Mouse (Mus musculus) limb, embryonic 10.5 days (tissue): ENCODE results near the gene Abraxas1. TPM values are rescaled to one million over a fixed set of nuclear protein-coding genes. Genes with fewer than 3 reads are reported as not detected.

ENCODE experiments used
- DNase-seq: peaks from one replicate; pipeline ENCODE4 v3.0.0-alpha.2; 2017; ENCODE audit warnings: low spot score
- H3K27ac ChIP-seq: fragments of 300-500 bp; sonication (generic); 2 replicates; pipeline ENCODE4 v1.5.1; 2016; ENCODE audit warnings: mild to moderate bottlenecking
- H3K27me3 ChIP-seq: fragments of 300-500 bp; sonication (generic); 2 replicates; pipeline ENCODE4 v1.6.1; 2016; ENCODE audit warnings: low read depth, mild to moderate bottlenecking; ENCODE audit not compliant: poor library complexity, severe bottlenecking
- H3K36me3 ChIP-seq: fragments of 300-500 bp; sonication (generic); 2 replicates; pipeline ENCODE4 v1.6.1; 2016; ENCODE audit warnings: mild to moderate bottlenecking, moderate library complexity
- H3K4me1 ChIP-seq: fragments of 300-500 bp; sonication (generic); 2 replicates; pipeline ENCODE4 v1.6.1; 2016
- H3K4me3 ChIP-seq: fragments of 300-500 bp; sonication (generic); 2 replicates; pipeline ENCODE4 v1.5.1; 2016; ENCODE audit warnings: mild to moderate bottlenecking, moderate library complexity
- H3K9me3 ChIP-seq: fragments of 300-500 bp; sonication (generic); replicated peaks from 2 replicates; pipeline ENCODE4 v1.6.1; 2016; ENCODE audit warnings: mild to moderate bottlenecking
- WGBS: fragments of 180-500 bp; shearing (Covaris S2); methylation state at CpG from one replicate; pipeline ENCODE4 v1.1.7; 2016; 5-methylcytosine and 5-hydroxymethylcytosine counted together
- polyA plus RNA-seq: library from polyadenylated mRNA; unstranded; fragments of >200 nt; fragmentation: Nextera tagmentation; extraction: Ambion mirVana; gene quantifications from 2 replicates; pipeline ENCODE4 v1.2.1, GENCODE M21; 2016

Abraxas1 gene
- polyA plus RNA-seq, 1 experiment from 2014 or later, result 32.3 TPM

DNA sequence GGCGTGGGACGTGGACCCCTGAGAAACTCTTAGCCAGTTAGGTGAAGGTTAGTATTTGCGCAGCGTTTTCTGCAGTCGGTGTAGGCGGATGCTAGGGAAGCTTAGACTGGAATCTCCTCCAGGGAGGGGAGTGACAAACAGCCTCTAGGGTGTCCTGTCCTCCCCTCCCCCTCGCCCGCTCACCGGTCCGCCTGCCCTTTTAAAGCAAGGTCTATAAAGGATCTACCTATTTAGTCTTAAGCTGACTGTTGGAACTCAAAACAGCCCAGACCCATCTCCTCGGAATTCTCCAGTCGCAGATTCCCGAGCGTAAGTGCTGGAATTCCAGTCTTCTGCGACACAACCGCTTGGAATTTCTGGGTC lies 24.7 kb upstream of the Abraxas1 start, which contains the start of gene Gpat3:
Gene Gpat3, plus strand, starts transcription at position 229 of the 363 bp plus-strand sequence.
- Histone ChIP-seq H3K27ac (peak within 1 kb of the TSS; percentile 69; the same call in 1 of the 2 replicates), H3K4me1 (peaks cover 24% of the 10 kb centered on the region), H3K27me3 (peaks cover 60% of the 10 kb centered on the region), H3K9me3 (no peaks in the 10 kb centered on the region), H3K4me3 (peak within 1 kb of the TSS; percentile 73), H3K36me3 (no peaks in the 10 kb centered on the region)
- DNase-seq, result peak; percentile 68
- WGBS, result under 1% methylated on average over 16 of the region's 16 CpGs

DNA sequence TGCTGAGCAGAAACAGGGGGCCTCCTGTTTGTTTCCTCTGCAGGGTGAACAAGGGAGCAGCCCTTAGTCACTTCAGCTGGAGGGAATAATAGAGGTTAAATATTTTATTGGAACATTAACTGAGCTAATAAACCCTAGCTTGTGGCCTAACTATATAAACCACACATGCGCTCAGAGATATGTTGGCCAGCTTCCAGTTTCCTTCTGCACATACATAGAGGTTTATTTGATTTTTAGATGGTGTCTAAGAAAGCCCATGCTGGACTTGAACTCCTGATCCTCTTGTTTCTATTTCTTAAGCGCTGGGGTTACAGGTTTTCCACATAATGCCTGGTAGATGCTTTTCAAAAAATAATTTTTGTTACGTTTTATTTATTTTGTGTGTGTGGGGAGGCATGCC lies 23.7 kb upstream of the Abraxas1 start:
- H3K4me3 ChIP-seq, result no peak overlapping the region
- no peak for DNase-seq
- no peaks in the 10 kb centered on the region for H3K9me3 ChIP-seq
- H3K27ac ChIP-seq, result no peak overlapping the region
- H3K27me3 ChIP-seq, result peaks cover 60% of the 10 kb centered on the region
- peaks cover 24% of the 10 kb centered on the region for H3K4me1 ChIP-seq
- H3K36me3 ChIP-seq, result no peaks in the 10 kb centered on the region
- 72% methylated on average over 3 of the region's 3 CpGs for WGBS

DNA sequence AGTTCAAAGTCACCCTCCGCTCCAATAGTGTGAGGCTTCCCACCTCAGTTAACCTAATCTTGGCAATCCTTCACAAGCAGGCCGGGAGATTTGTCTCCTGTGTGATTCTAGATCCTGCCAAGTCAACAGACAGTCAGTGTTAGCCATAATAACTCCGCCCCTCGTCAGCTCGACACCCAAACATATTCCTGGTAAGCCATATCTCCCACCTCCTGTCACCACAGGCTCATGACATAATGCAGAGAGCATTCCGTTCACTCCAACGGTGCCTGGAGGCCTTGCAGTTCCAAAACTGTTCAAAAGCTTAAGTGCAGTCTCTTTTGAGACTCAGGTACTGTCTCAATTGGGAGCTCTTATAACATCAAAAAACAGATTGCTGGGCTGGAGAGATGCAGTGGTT lies 17.1 kb upstream of the Abraxas1 start:
- no peak overlapping the region for H3K4me3 ChIP-seq
- 85% methylated on average over 7 of the region's 7 CpGs for WGBS
- DNase-seq, result no peak

DNA sequence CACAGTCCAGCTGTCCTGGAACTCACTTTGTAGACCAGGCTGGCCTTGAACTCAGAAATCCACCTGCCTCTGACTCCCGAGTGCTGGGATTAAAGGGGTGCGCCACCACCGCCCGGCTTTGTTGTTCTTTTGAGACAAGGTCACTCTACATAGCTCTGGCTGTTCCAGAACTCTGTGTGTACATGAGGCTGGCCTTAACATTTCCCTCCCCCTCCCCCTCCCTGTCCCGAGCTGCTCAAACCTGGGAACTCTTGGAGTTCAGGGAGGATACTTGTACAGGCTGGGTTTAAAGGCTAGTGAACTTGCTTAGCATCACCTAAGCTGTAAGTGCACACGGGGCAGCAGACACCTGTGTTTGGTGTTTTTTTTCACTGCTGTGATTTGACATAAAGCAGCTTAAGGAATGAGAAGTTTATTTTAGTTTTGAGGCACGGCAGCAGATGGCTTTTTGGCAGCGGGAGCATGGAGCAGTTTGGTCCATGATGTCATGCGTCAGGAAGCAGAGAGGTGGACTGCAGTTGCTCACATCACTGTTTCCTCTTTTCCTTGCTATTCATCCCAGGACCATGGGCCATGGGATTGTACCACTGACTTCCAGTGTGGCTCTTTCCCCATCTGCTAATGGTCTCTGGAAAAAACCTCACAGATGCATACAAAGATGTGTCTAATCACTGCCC lies 15.2 kb upstream of the Abraxas1 start:
- no peak for DNase-seq
- H3K4me1 ChIP-seq, result no peaks in the 10 kb centered on the region
- H3K27ac ChIP-seq, result no peak overlapping the region
- no peak overlapping the region for H3K4me3 ChIP-seq
- 80% methylated on average over 9 of the region's 9 CpGs for WGBS
- H3K36me3 ChIP-seq, result no peaks in the 10 kb centered on the region
- H3K27me3 ChIP-seq, result no peaks in the 10 kb centered on the region
- H3K9me3 ChIP-seq, result no peaks in the 10 kb centered on the region

More for the DNA sequence above, 17.1 kb upstream of the Abraxas1 start:
- Histone ChIP-seq H3K27me3 (no peaks in the 10 kb centered on the region; the same call in 1 of the 2 replicates), H3K36me3 (no peaks in the 10 kb centered on the region), H3K9me3 (no peaks in the 10 kb centered on the region), H3K4me1 (no peaks in the 10 kb centered on the region), H3K27ac (no peak overlapping the region)

DNA sequence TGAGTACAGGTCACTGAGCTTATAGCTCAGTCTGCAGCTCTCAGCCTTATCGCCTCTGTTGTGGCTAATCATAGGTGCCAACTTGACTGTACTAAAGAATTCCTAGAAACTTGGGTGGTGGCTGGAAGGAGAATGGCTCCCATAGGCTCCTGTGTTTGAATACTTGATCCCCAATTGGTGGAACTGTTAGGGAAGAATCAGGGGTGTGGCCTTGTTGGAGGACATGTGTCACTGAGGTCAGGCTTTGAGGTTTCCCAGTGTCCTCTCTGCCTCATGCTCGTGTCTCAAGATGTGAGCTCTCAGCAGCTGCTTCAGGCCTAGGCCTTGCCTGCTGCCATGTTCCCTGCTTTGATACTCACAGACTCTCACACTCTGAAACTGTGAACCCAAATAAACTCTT lies 13.1 kb upstream of the Abraxas1 start:
- no peaks in the 10 kb centered on the region for H3K4me1 ChIP-seq
- H3K36me3 ChIP-seq, result no peaks in the 10 kb centered on the region
- H3K27me3 ChIP-seq, result no peaks in the 10 kb centered on the region
- no peak for DNase-seq
- no peak overlapping the region for H3K27ac ChIP-seq
- H3K9me3 ChIP-seq, result no peaks in the 10 kb centered on the region
- WGBS, result 94% methylated on average over 2 of the region's 2 CpGs
- no peak overlapping the region for H3K4me3 ChIP-seq

DNA sequence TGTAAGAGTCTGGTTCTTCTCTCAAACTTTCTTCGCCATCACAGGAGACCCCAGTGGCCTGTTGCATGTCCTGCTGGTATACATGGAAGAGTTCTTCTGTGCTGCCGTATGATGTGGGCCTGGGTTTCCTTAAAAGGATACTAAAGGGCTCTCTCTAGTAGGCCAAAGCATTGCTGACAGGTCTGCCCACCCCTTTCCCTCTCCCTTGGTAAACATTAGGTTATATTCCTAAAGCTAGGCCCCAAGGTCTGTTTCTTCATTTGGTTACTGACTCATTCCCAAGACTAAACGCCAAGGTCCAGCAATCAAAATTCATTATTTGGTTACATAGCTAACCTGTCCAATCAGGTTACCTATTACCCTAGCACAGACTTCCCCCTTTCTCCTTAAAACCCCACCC lies 11.9 kb upstream of the Abraxas1 start:
- 89% methylated on average over 3 of the region's 3 CpGs for WGBS
- H3K4me1 ChIP-seq, result no peaks in the 10 kb centered on the region
- no peaks in the 10 kb centered on the region for H3K9me3 ChIP-seq
- no peaks in the 10 kb centered on the region for H3K27me3 ChIP-seq
- no peak overlapping the region for H3K4me3 ChIP-seq
- H3K27ac ChIP-seq, result no peak overlapping the region
- no peaks in the 10 kb centered on the region for H3K36me3 ChIP-seq
- DNase-seq, result no peak

DNA sequence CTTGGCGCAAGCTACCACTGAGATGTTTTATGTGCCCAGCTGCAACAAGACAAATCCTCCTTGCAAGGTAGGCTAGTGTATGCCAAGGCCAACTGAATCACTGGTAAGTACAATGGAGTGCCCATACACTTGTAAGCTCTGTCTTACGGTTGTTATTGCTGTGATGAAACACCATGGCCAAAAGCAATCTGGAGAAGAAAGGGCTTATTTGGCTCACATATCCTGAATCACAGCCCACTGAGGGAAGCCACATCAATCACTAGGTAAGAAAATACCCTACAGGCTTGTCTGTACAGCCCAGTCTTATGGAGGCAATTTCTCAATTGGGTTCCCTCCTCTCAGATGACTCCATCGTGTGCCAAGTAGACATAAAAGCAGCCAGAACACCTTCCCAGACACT lies 7.9 kb upstream of the Abraxas1 start:
- Histone ChIP-seq H3K9me3 (no peaks in the 10 kb centered on the region), H3K4me1 (no peaks in the 10 kb centered on the region), H3K36me3 (no peaks in the 10 kb centered on the region), H3K4me3 (no peak overlapping the region), H3K27me3 (no peaks in the 10 kb centered on the region), H3K27ac (no peak overlapping the region)
- 88% methylated on average over 3 of the region's 3 CpGs for WGBS
- no peak for DNase-seq

DNA sequence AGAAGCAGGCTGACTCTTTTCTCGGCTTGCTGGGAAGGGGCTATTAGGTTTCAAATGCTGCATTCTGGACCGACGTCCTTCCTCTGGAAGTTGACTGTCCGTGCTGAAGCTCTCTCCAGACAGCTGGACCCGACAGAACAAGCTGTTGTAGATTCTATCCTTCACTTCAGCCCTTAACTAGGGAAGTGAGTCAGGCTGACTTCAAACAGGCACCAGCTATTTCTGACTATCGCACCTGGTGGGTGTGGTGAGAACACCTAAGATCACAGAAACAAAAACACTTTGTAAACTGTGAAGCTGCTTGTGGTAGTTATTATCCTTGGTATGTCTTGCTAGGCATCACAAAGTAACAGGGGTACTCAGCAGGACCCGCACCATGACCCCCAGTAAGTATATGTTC lies 5.8 kb upstream of the Abraxas1 start:
- Histone ChIP-seq H3K27ac (no peak overlapping the region), H3K27me3 (no peaks in the 10 kb centered on the region), H3K9me3 (no peaks in the 10 kb centered on the region), H3K36me3 (no peaks in the 10 kb centered on the region), H3K4me1 (no peaks in the 10 kb centered on the region), H3K4me3 (no peak overlapping the region)
- WGBS, result 69% methylated on average over 7 of the region's 7 CpGs
- DNase-seq, result no peak

DNA sequence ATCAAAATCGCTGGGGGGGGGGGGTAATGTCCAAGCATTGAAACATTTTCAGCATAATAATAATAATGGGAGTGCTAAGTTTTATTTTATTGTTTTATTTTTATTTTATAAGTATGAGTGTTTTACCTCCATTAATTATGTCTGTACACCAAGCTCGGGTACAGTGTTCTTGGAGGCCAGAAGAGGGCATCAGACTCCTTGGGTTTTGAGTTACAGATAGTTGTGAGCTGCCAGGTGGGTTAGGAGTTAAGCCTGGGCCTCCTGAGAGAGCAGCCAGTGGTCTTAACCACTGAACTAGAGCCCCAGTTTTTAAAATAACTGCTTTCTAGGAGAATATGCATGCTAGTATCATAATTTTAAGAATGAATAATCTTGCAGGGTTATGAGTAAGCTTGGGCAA lies 5.2 kb upstream of the Abraxas1 start:
- 22% methylated on average over 2 of the region's 2 CpGs for WGBS
- H3K27ac ChIP-seq, result no peak overlapping the region
- H3K27me3 ChIP-seq, result no peaks in the 10 kb centered on the region
- no peak overlapping the region for H3K4me3 ChIP-seq
- H3K4me1 ChIP-seq, result peaks cover 2% of the 10 kb centered on the region; the same call in 1 of the 2 replicates
- H3K9me3 ChIP-seq, result no peaks in the 10 kb centered on the region
- DNase-seq, result no peak
- no peaks in the 10 kb centered on the region for H3K36me3 ChIP-seq

DNA sequence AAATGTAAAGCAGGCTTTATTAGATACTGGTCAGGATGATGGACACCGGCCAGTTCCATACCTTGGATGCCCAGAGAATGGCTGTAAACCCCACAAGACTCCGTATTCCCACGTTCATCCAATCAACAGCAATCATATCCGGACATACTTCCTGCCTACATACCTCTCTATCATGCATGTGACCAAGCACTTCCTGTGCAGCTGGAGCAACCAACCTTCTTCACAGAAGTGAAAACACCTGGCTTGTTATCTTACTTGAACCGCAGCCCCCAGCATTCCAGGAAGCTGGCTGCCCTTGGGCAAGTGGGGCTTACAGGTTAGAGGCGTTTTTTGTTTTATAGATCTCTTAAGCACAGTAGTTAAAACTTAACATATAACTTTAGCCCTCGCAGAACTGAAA lies 2.1 kb upstream of the Abraxas1 start:
- Histone ChIP-seq H3K4me3 (no peak overlapping the region), H3K27me3 (no peaks in the 10 kb centered on the region), H3K4me1 (peaks cover 8% of the 10 kb centered on the region), H3K27ac (no peak overlapping the region), H3K9me3 (no peaks in the 10 kb centered on the region), H3K36me3 (0 out of 2 replicates have a peak, but pooled peaks cover 2% of the 10 kb centered on the region)
- no peak for DNase-seq
- WGBS, result 87% methylated on average over 7 of the region's 7 CpGs

DNA sequence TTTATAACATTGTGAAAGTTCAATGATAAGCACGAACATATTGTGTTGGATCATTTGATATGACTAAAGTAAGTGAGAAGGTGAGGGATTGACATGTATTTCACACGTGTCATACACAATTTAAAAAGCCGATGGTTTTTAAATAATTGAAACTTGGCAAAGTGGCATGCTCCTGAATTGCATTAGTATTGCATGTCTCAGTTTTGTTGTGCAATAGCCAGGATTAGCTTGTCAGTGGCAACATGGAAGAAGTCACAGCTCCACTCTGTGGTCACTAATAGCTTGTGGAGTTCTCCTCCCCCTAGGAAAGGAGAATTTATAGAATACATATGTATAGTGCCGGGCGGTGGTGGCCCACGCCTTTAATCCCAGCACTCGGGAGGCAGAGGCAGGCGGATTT lies 610 bp upstream of the Abraxas1 start:
- 84% methylated on average over 8 of the region's 8 CpGs for WGBS

DNA sequence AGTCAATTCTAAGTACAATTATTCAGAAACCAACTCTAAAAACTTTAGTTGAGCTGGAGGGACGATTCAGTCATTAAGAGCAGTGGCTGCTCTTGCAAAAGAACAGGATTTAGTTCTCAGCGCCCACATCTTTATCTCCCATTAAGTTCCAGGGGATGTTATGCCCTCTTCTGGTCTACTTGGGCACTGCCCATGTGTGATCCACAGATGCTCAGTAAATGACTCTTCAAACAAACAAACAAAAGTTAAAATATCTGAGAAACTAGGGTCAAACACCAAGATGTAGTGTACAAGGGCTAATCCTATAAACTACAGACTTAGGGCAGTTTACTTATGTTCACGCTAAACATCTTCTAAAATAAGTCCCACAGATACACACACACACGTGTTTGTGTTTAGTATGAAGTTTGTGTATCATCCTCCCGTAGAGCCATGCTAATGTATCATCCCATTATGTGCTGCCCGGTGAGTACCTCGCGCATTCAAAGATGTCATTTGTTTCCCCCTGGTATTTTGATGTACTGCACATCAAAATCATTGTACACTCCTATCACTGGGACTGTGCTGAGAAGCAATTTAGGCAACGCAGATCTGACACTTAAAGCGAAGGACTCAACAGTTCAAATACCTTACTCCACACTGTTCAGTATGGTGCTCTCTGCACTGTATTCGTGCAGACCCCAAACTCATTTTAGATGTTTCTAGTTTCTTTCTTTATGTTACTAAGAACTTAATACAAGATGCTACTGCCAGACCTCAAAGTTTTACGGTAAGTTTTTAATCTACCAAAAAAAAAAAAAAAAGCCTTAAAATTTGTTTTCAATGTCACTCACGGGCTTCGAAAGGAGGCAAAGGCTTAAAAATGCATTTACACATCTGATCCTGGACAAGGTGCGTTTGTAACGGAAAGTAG lies 941 bp downstream of the Abraxas1 start:
- H3K27ac ChIP-seq, result peak overlapping the region; percentile 99

More for the DNA sequence above, 610 bp upstream of the Abraxas1 start:
- peaks cover 15% of the 10 kb centered on the region for H3K36me3 ChIP-seq
- H3K4me1 ChIP-seq, result peaks cover 8% of the 10 kb centered on the region
- no peak overlapping the region for H3K27ac ChIP-seq
- H3K9me3 ChIP-seq, result no peaks in the 10 kb centered on the region
- no peak for DNase-seq
- no peaks in the 10 kb centered on the region for H3K27me3 ChIP-seq
- H3K4me3 ChIP-seq, result peak overlapping the region; percentile 93

DNA sequence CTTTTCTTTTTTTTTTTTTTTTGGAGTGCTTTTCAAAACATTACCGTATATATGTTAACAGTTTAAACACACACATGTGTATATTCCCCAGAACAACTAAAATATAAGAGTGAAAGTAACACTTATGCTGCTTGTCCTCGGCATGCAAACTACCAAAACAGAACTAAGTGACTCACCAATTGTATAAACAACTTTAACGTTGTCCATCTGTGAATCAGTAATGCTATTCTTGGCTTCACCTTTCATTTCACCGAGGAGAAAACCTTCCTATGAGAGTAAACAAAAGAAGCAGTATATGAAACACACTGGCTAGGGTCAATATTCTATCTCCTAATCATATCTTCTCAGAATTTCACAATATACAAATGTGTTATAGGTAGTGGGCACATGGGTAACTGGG lies 2.4 kb downstream of the Abraxas1 start:
- DNase-seq, result no peak
- H3K4me3 ChIP-seq, result no peak overlapping the region
- 87% methylated on average over 4 of the region's 4 CpGs for WGBS
- no peak overlapping the region for H3K27ac ChIP-seq
- H3K9me3 ChIP-seq, result no peaks in the 10 kb centered on the region
- H3K36me3 ChIP-seq, result peaks cover 41% of the 10 kb centered on the region
- peaks cover 8% of the 10 kb centered on the region for H3K4me1 ChIP-seq
- no peaks in the 10 kb centered on the region for H3K27me3 ChIP-seq

More for the DNA sequence above, 941 bp downstream of the Abraxas1 start:
- H3K9me3 ChIP-seq, result no peaks in the 10 kb centered on the region
- peak overlapping the region; percentile 93 for H3K4me3 ChIP-seq
- peaks cover 29% of the 10 kb centered on the region for H3K36me3 ChIP-seq
- peaks cover 8% of the 10 kb centered on the region for H3K4me1 ChIP-seq
- H3K27me3 ChIP-seq, result no peaks in the 10 kb centered on the region
- 33% methylated on average over 16 of the region's 16 CpGs for WGBS
- DNase-seq, result no peak
